Mouse (Mus musculus) spleen, postnatal 0 days (tissue): ENCODE results near the gene Pigu. TPM values are rescaled to one million over a fixed set of nuclear protein-coding genes. Genes with fewer than 3 reads are reported as not detected.

Experiments used
- microRNA counts: library from miRNA; unstranded; fragments of <30 nt; microRNA quantifications from one replicate; lab custom pipeline; 2015
- polyA plus RNA-seq: library from polyadenylated mRNA; unstranded; fragments of >200 nt; fragmentation: Nextera tagmentation; extraction: Ambion mirVana; gene quantifications from 2 replicates; pipeline ENCODE4 v1.2.1, GENCODE M21; 2015

Gene Pigu
- polyA plus RNA-seq: 18.6 and 22.6 TPM in 2 replicates

DNA sequence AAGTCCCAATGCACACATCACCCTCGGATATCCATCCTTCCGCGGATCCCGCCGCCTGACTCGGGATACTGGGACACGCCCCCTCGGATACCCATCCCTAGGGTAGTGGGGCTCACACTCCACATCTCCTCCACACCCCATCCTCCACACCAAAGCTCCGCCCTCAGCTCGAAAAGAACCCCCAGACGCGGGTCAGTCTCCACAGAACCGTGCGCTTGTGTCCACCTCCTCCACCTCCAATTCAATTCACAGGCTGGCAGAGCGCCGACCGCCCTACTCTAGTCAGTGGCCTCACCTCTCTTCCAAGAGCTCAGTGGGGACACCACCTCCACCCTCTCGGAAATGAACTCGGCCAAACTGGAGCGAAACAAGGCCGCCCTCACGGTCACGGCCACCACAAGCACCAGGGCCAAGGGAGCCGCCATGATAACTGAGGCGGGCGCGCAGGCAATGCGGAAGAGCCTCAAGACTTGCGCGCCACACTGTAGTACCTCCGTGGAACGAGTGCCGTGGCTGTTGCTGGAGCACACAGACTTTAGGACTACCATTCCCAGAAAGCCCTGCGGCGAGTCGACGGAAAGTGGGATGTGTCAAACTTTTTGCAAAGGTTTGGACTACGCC is at the start of gene Pigu:
TSS of gene Pigu (minus strand) at position 460 of the 621 bp plus-strand sequence.

DNA sequence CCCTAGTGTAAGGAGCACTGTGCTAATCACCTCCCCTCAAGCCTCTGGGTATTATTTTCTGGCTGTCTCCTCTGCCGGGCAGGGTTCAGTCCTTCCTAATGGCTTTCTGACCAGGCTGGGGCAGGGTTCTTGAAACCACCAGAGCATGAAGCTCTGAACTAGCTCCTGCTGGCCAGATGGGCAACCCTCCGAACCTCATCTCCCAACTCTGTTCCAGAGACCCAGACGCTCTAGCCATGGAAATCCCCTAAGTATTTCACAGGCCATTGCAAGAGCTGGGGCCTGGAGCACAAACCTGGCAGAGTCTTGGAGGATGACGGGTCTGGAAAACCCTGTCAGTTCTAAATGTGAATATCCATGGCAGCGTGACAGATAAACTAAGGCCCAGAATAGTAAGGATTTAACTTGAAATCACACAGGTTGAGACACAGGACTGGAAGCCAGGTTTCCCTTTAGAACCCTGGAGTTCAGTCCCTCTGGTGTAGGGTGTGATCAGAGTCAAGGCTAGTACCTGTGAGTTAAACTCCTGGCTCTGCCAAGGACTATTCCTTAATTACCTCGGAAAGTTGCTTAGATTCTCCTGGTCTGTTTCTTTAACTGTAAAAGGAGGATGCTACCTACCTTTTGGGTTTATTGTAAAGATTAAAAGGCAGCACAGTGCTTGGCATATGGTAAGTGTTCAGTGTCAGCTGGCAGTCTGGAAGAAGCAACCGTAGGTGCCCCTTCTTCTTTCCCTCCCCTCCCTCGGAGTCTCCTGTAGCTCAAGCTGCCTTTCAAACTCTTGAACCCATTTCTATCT is 23.2 kb upstream of the Pigu start, which contains the start of gene Trp53inp2:
TSS of gene Trp53inp2 (plus strand) at position 799 of the 799 bp plus-strand sequence.

DNA sequence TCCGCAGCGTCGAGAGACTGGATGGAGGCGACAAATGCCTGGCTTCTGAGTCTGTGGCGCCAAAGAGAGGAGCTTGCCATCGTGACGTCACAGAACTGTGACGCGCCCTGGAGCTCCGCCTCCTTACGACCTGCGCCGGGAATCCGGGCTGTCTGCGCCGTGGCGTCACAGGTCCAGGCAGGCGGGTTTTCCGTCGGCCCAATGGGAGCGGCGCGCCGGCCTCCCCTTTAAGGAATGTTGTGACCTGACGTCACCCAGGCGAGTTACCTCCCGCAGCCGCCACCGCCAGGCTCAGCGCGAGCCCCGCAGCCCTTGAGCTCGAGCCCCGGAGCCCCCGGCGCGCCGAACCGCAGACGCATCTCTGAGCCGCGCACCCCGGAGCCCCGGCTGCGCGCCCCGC is 81.0 kb downstream of the Pigu start, which contains the start of gene Map1lc3a:
TSS of gene Map1lc3a (plus strand) at position 103 of the 400 bp plus-strand sequence.

DNA sequence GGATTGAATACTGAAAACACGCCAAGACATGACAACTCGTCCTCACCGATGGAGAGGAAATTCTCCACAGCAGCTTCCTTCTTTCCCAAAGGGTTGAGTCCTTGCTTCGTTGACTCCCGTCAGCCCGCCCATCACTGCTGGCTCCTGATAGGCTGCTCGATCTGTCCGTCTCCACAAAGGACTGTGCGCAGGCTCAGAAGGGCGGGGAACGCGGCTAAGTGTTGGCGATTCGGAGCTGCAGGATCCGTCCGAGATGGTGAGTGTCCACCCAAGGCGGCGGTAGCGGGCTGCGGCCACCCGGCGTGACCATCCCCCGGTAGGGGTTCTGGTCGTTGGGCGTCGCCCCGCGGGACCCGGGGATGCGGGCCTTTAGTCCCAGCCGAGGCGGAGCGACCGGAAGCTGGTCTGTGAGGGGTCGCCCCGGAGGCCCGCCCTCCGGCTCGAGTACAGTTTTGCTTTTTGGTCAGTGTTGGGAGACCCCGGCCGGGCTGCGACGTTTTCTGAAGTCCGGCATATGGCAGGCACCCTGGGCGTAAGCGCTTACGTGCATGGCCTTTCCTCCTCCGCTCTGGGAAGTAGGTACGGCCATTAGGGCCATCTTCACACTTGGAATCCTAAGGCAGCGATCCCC is 120.8 kb downstream of the Pigu start, which contains the start of gene Dynlrb1:
TSS of gene Dynlrb1 (plus strand) at position 172 of the 631 bp plus-strand sequence.

MicroRNA genes within 50 kb of the gene (microRNA counts, 519-probe panel; counts per million panel counts)
- microRNA mmu-miR-695 (lab: Ali Mortazavi, UCI): 88.3 counts per million

Other genes with a start within 250 kb of the Pigu start
- 28.0 and 32.2 TPM in 2 replicates for gene Itch, start 223.9 kb downstream of the Pigu start, polyA plus RNA-seq
- 162 and 172 TPM in 2 replicates for gene Dynlrb1, start 120.9 kb downstream of the Pigu start, polyA plus RNA-seq
- gene Map1lc3a, start 81.1 kb downstream of the Pigu start, polyA plus RNA-seq: 45.7 and 54.9 TPM in 2 replicates
- 3.8 and 5.0 TPM in 2 replicates for gene Trp53inp2, start 23.6 kb upstream of the Pigu start, polyA plus RNA-seq
- 13.8 and 15.9 TPM in 2 replicates for gene Ncoa6, start 116.5 kb upstream of the Pigu start, polyA plus RNA-seq
- 15.0 and 15.8 TPM in 2 replicates for gene Acss2, start 160.5 kb upstream of the Pigu start, polyA plus RNA-seq
- 0.70 TPM in 2 replicates for gene Ggt7, start 160.8 kb upstream of the Pigu start, polyA plus RNA-seq
- gene Gss, start 235.4 kb upstream of the Pigu start, polyA plus RNA-seq: 27.4 and 29.7 TPM in 2 replicates